Mouse (Mus musculus) lung, embryonic 16.5 days (tissue): ENCODE data around the gene Wipi2. TPM values are rescaled to one million over a fixed set of nuclear protein-coding genes. Genes with fewer than 3 reads are reported as not detected.

Experiments used
- ATAC-seq: fragments of 200-750 bp; cut with Nextera tagmentation; 2 replicates; pipeline ENCODE4 v1.8.0; 2017; ENCODE audit warnings: low read depth, mild to moderate bottlenecking, moderate library complexity
- H3K27ac ChIP-seq: fragments of 300-500 bp; sonication (generic); 2 replicates; pipeline ENCODE4 v1.5.1; 2014; ENCODE audit warnings: mild to moderate bottlenecking, control low read depth, low read length
- H3K27me3 ChIP-seq: fragments of 300-500 bp; sonication (generic); 2 replicates; pipeline ENCODE4 v1.6.1; 2014; ENCODE audit warnings: low read depth, low read length, mixed read lengths; ENCODE audit not compliant: control insufficient read depth, insufficient read depth
- H3K36me3 ChIP-seq: fragments of 300-500 bp; sonication (generic); 2 replicates; pipeline ENCODE4 v1.6.1; 2014; ENCODE audit warnings: low read length; ENCODE audit not compliant: control insufficient read depth, insufficient read depth
- H3K4me1 ChIP-seq: fragments of 300-500 bp; sonication (generic); replicated peaks from 2 replicates; pipeline ENCODE4 v1.6.1; 2014; ENCODE audit warnings: low read length, mixed read lengths; ENCODE audit not compliant: control insufficient read depth, insufficient read depth
- H3K4me2 ChIP-seq: fragments of 300-500 bp; sonication (generic); 2 replicates; pipeline ENCODE4 v1.6.1; 2014; ENCODE audit warnings: low read depth, low read length, control low read depth
- H3K4me3 ChIP-seq: fragments of 300-500 bp; sonication (generic); 2 replicates; pipeline ENCODE4 v1.5.1; 2014; ENCODE audit warnings: mild to moderate bottlenecking, low read length, control low read depth
- H3K9ac ChIP-seq: fragments of 300-500 bp; sonication (generic); 2 replicates; pipeline ENCODE4 v1.6.1; 2014; ENCODE audit warnings: low read length, control low read depth
- H3K9me3 ChIP-seq: fragments of 300-500 bp; sonication (generic); 2 replicates; pipeline ENCODE4 v1.6.1; 2016; ENCODE audit warnings: low read length; ENCODE audit not compliant: control insufficient read depth
- WGBS: fragments of 180-500 bp; shearing (Covaris S2); extraction: QIAGEN DNeasy Blood & Tissue Kit; methylation state at CpG from one replicate; pipeline ENCODE4 v1.1.7; 2014; 5-methylcytosine and 5-hydroxymethylcytosine counted together
- polyA plus RNA-seq: library from polyadenylated mRNA; unstranded; fragments of >200 nt; fragmentation: Nextera tagmentation; extraction: Ambion mirVana; gene quantifications from 2 replicates; pipeline ENCODE4 v1.2.1, GENCODE M21; 2015

The Wipi2 gene
- polyA plus RNA-seq, 1 experiment from 2014 or later = 40.5 TPM

- no peak overlapping the region for H3K4me2 ChIP-seq
- no peak overlapping the region for H3K4me3 ChIP-seq
- ATAC-seq = no peak
These were observed 22.1 kb downstream of the Wipi2 start for GRCm38 (mm10) chr5:142649460-142650050.

GRCm38 (mm10) chr5:142650390-142650789 lies 22.9 kb downstream of the Wipi2 start:
- H3K27ac ChIP-seq = no peak overlapping the region
- no peak for ATAC-seq
- H3K9me3 ChIP-seq = no peaks in the 10 kb centered on the region
- H3K27me3 ChIP-seq = no peaks in the 10 kb centered on the region
- WGBS = 43% methylated on average over 3 of the region's 3 CpGs
- H3K4me1 ChIP-seq = no peaks in the 10 kb centered on the region
- H3K4me2 ChIP-seq = no peak overlapping the region
- no peak overlapping the region for H3K4me3 ChIP-seq
- no peaks in the 10 kb centered on the region for H3K36me3 ChIP-seq
- no peak overlapping the region for H3K9ac ChIP-seq

More at GRCm38 (mm10) chr5:142649460-142650050, 22.1 kb downstream of the Wipi2 start:
- no peaks in the 10 kb centered on the region for H3K27me3 ChIP-seq
- peaks cover 2% of the 10 kb centered on the region; the same call in 1 of the 2 replicates for H3K36me3 ChIP-seq
- H3K27ac ChIP-seq = no peak overlapping the region
- no peak overlapping the region for H3K9ac ChIP-seq
- H3K9me3 ChIP-seq = no peaks in the 10 kb centered on the region
- no peaks in the 10 kb centered on the region for H3K4me1 ChIP-seq
- WGBS = 82% methylated on average over 4 of the region's 4 CpGs

- Histone ChIP-seq H3K27ac (no peak overlapping the region), H3K9ac (no peak overlapping the region), H3K27me3 (no peaks in the 10 kb centered on the region), H3K4me2 (no peak overlapping the region), H3K4me1 (no peaks in the 10 kb centered on the region), H3K4me3 (no peak overlapping the region), H3K9me3 (no peaks in the 10 kb centered on the region), H3K36me3 (no peaks in the 10 kb centered on the region)
- no peak for ATAC-seq
- WGBS = 66% methylated on average over 6 of the region's 6 CpGs
These were observed 23.4 kb downstream of the Wipi2 start for GRCm38 (mm10) chr5:142650794-142651497.

- Histone ChIP-seq H3K27me3 (no peaks in the 10 kb centered on the region), H3K9ac (no peak overlapping the region), H3K9me3 (no peaks in the 10 kb centered on the region), H3K4me2 (no peak overlapping the region), H3K27ac (no peak overlapping the region), H3K36me3 (peaks cover 6% of the 10 kb centered on the region), H3K4me3 (no peak overlapping the region), H3K4me1 (no peaks in the 10 kb centered on the region)
- 73% methylated on average over 4 of the region's 4 CpGs for WGBS
- no peak for ATAC-seq
These were observed 24.8 kb downstream of the Wipi2 start for GRCm38 (mm10) chr5:142652266-142652665.

- Histone ChIP-seq H3K9me3 (no peaks in the 10 kb centered on the region), H3K4me2 (no peak overlapping the region), H3K27ac (no peak overlapping the region), H3K27me3 (no peaks in the 10 kb centered on the region), H3K4me1 (no peaks in the 10 kb centered on the region), H3K4me3 (no peak overlapping the region), H3K9ac (no peak overlapping the region), H3K36me3 (peaks cover 47% of the 10 kb centered on the region)
- 88% methylated on average over 7 of the region's 7 CpGs for WGBS
- ATAC-seq = no peak
These were observed 33.3 kb downstream of the Wipi2 start for GRCm38 (mm10) chr5:142660656-142661434.

- H3K36me3 ChIP-seq = peaks cover 29% of the 10 kb centered on the region
- no peak for ATAC-seq
- 45% methylated on average over 3 of the region's 3 CpGs for WGBS
These were observed 40.4 kb downstream of the Wipi2 start for GRCm38 (mm10) chr5:142667921-142668320.

GRCm38 (mm10) chr5:142668556-142669263 lies 41.2 kb downstream of the Wipi2 start:
- H3K9ac ChIP-seq = no peak overlapping the region
- H3K27me3 ChIP-seq = no peaks in the 10 kb centered on the region
- no peaks in the 10 kb centered on the region for H3K9me3 ChIP-seq
- H3K4me1 ChIP-seq = no peaks in the 10 kb centered on the region
- H3K4me2 ChIP-seq = no peak overlapping the region
- peaks cover 29% of the 10 kb centered on the region for H3K36me3 ChIP-seq
- H3K27ac ChIP-seq = no peak overlapping the region
- ATAC-seq = no peak
- 86% methylated on average over 11 of the region's 11 CpGs for WGBS
- H3K4me3 ChIP-seq = no peak overlapping the region

More at GRCm38 (mm10) chr5:142667921-142668320, 40.4 kb downstream of the Wipi2 start:
- Histone ChIP-seq H3K4me3 (no peak overlapping the region), H3K4me1 (no peaks in the 10 kb centered on the region), H3K4me2 (no peak overlapping the region), H3K9ac (no peak overlapping the region), H3K27ac (no peak overlapping the region), H3K9me3 (no peaks in the 10 kb centered on the region), H3K27me3 (no peaks in the 10 kb centered on the region)

- no peak overlapping the region for H3K9ac ChIP-seq
- no peaks in the 10 kb centered on the region for H3K4me1 ChIP-seq
- no peak overlapping the region for H3K4me2 ChIP-seq
- no peak overlapping the region for H3K27ac ChIP-seq
- H3K4me3 ChIP-seq = no peak overlapping the region
- peaks cover 22% of the 10 kb centered on the region for H3K36me3 ChIP-seq
- no peaks in the 10 kb centered on the region for H3K9me3 ChIP-seq
- WGBS = 82% methylated on average over 7 of the region's 7 CpGs
- H3K27me3 ChIP-seq = no peaks in the 10 kb centered on the region
- ATAC-seq = no peak
These were observed 42.2 kb downstream of the Wipi2 start for GRCm38 (mm10) chr5:142669726-142670125.

- no peak overlapping the region for H3K4me2 ChIP-seq
- H3K9ac ChIP-seq = no peak overlapping the region
- H3K4me1 ChIP-seq = no peaks in the 10 kb centered on the region
- H3K27me3 ChIP-seq = no peaks in the 10 kb centered on the region
- no peaks in the 10 kb centered on the region for H3K9me3 ChIP-seq
- no peak overlapping the region for H3K27ac ChIP-seq
- ATAC-seq = no peak
- peaks cover 5% of the 10 kb centered on the region; the same call in 1 of the 2 replicates for H3K36me3 ChIP-seq
- no peak overlapping the region for H3K4me3 ChIP-seq
- 31% methylated on average over 5 of the region's 5 CpGs for WGBS
These were observed 45.6 kb downstream of the Wipi2 start for GRCm38 (mm10) chr5:142673082-142673481.
